Mouse (Mus musculus): Measurements from ENCODE around the gene Hist2h2ab. TPM values are rescaled to one million over a fixed set of nuclear protein-coding genes. Genes with fewer than 3 reads are reported as not detected.

Hist2h2ab gene
- 0.92 TPM in 1 of 2 replicates, not detected in the other for polyA plus RNA-seq (2012; ENCODE audit: low replicate concordance)

DNA sequence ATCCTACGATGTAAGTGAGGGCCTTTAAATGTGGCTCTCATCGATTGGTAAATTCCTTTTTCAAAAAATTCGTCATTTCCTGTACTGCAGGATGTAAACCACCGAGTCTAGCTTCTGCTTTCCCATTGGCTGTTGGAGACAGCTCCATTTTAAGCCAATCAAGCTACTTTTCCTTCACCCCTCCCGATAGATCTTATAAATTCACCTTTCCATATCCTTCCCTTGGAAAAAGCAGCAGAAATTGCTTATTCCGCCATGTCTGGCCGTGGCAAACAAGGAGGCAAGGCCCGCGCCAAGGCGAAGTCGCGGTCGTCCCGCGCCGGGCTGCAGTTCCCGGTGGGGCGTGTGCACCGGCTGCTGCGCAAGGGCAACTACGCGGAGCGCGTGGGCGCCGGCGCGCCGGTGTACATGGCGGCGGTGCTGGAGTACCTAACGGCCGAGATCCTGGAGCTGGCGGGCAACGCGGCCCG lies at the start of gene Hist2h2ab, which contains the start of gene Bola1:
Hist2h2ab (plus strand) TSS at position 205 of the 470 bp plus-strand sequence.
Bola1 (minus strand) TSS at position 49 of the 470 bp plus-strand sequence.

GRCm38 (mm10) chr3:96172197-96173178 lies 47.2 kb upstream of the Hist2h2ab start, which contains the start of gene Sf3b4:
Gene Sf3b4 (plus strand): TSS chr3:96172332.

GRCm38 (mm10) chr3:96180727-96181477 lies 38.8 kb upstream of the Hist2h2ab start, which contains the start of gene Sv2a:
Gene Sv2a (plus strand): TSS chr3:96181151.

GRCm38 (mm10) chr3:96220765-96221639 lies 1.3 kb downstream of the Hist2h2ab start, which contains the start of the genes Hist2h2ac and Hist2h2be:
Gene Hist2h2ac (minus strand): TSS chr3:96220880.
Gene Hist2h2be (plus strand): TSS chr3:96221119.

GRCm38 (mm10) chr3:96238954-96239793 lies 19.5 kb downstream of the Hist2h2ab start, which contains the start of gene Hist2h3c2:
Gene Hist2h3c2 (minus strand): TSS chr3:96239127.

DNA sequence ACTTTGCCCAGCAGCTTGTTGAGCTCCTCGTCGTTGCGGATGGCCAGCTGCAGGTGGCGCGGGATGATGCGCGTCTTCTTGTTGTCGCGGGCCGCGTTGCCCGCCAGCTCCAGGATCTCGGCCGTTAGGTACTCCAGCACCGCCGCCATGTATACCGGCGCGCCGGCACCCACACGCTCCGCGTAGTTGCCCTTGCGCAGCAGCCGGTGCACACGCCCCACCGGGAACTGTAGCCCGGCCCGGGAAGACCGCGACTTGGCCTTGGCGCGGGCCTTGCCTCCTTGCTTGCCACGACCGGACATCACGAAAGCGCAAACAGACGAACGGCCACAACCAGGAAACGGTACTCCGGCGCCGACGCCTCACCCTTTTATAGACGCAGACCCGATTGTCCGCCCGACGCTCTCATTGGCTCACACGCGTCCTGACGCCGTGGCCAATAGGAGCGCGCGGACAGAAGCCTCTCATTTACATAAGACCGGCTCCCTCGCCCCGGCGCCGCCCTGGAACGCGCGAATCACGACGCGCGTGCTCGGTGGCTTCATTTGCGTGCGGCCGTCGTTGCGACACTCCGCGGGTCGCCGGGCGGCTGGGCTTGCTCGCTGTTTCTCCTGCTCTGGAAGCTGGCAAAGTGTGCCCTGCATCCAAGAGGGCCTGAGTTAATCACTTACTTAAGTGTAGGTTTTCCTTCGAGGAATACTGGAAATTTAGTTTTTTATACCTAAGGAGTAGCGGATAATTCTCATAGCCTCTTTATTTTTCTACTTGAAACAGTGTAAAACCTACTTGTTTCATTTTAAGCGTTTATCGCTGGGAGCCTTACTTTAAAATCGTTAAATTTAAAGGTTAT lies 20.5 kb downstream of the Hist2h2ab start, which contains the start of gene Hist2h2aa2:
Hist2h2aa2 (minus strand) TSS at position 328 of the 850 bp plus-strand sequence.

DNA sequence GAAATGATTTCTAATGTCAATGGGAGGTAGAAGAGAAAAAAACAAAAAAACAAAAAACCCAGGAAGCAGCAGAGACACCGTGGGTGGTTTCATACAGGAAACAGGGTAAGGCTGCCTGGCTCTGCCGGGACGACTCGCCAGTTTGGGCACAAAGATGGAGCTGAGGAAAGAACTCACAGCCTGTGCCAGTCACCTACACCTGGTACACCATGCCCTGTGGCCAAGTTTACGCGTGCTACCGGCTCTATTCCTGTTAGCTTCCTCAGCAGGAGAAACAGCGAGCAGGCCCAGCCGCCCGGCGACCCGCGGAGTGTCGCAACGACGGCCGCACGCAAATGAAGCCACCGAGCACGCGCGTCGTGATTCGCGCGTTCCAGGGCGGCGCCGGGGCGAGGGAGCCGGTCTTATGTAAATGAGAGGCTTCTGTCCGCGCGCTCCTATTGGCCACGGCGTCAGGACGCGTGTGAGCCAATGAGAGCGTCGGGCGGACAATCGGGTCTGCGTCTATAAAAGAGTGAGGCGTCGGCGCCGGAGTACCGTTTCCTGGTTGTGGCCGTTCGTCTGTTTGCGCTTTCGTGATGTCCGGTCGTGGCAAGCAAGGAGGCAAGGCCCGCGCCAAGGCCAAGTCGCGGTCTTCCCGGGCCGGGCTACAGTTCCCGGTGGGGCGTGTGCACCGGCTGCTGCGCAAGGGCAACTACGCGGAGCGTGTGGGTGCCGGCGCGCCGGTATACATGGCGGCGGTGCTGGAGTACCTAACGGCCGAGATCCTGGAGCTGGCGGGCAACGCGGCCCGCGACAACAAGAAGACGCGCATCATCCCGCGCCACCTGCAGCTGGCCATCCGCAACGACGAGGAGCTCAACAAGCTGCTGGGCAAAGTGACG lies 25.6 kb downstream of the Hist2h2ab start, which contains the start of gene Hist2h2aa1:
Hist2h2aa1 (plus strand) TSS at position 495 of the 884 bp plus-strand sequence.

GRCm38 (mm10) chr3:96246427-96246856 lies 26.8 kb downstream of the Hist2h2ab start, which contains the start of gene Hist2h3c1:
Gene Hist2h3c1 (plus strand): TSS chr3:96246685.

GRCm38 (mm10) chr3:96262979-96263550 lies 43.4 kb downstream of the Hist2h2ab start, which contains the start of gene Hist2h4:
Gene Hist2h4 (minus strand): TSS chr3:96263311.

GRCm38 (mm10) chr3:96268051-96268775 lies 48.5 kb downstream of the Hist2h2ab start, which contains the start of gene Hist2h3b:
Gene Hist2h3b (plus strand): TSS chr3:96268654.

Other genes starting within 250 kb of the Hist2h2ab start
- 477 and 734 TPM in 2 replicates for gene Plekho1, start 223.9 kb upstream of the Hist2h2ab start, polyA plus RNA-seq (2012; ENCODE audit: low replicate concordance)
- 3.7 and 6.5 TPM in 2 replicates for gene Vps45, start 161.4 kb upstream of the Hist2h2ab start, polyA plus RNA-seq (2012; ENCODE audit: low replicate concordance)
- 11.8 and 12.2 TPM in 2 replicates for gene Otud7b, start 115.3 kb upstream of the Hist2h2ab start, polyA plus RNA-seq (2012; ENCODE audit: low replicate concordance)
- 0.06 and 0.09 TPM in 2 replicates for gene Mtmr11, start 57.9 kb upstream of the Hist2h2ab start, polyA plus RNA-seq (2012; ENCODE audit: low replicate concordance)
- 318 and 510 TPM in 2 replicates for gene Sf3b4, start 47.5 kb upstream of the Hist2h2ab start, polyA plus RNA-seq (2012; ENCODE audit: low replicate concordance)
- 2.5 and 3.2 TPM in 2 replicates for gene Sv2a, start 38.7 kb upstream of the Hist2h2ab start, polyA plus RNA-seq (2012; ENCODE audit: low replicate concordance)
- 39.2 and 60.6 TPM in 2 replicates for gene Bola1, start 156 bp upstream of the Hist2h2ab start, polyA plus RNA-seq (2012; ENCODE audit: low replicate concordance)
- gene Hist2h2ac, start 1.0 kb downstream of the Hist2h2ab start, polyA plus RNA-seq (2012; ENCODE audit: low replicate concordance) = 9.9 and 10.9 TPM in 2 replicates
- 0.81 and 1.8 TPM in 2 replicates for gene Hist2h2be, start 1.3 kb downstream of the Hist2h2ab start, polyA plus RNA-seq (2012; ENCODE audit: low replicate concordance)
- gene Hist2h3c2, start 19.3 kb downstream of the Hist2h2ab start, polyA plus RNA-seq (2012; ENCODE audit: low replicate concordance) = 11.6 and 19.6 TPM in 2 replicates
- 148 and 380 TPM in 2 replicates for gene Hist2h2aa2, start 20.4 kb downstream of the Hist2h2ab start, polyA plus RNA-seq (2012; ENCODE audit: low replicate concordance)
- 11.3 and 34.0 TPM in 2 replicates for gene Hist2h2aa1, start 25.6 kb downstream of the Hist2h2ab start, polyA plus RNA-seq (2012; ENCODE audit: low replicate concordance)
- not detected in 2 replicates for gene Hist2h3c1, start 26.8 kb downstream of the Hist2h2ab start, polyA plus RNA-seq (2012; ENCODE audit: low replicate concordance)
- 5.5 and 5.8 TPM in 2 replicates for gene Hist2h4, start 43.4 kb downstream of the Hist2h2ab start, polyA plus RNA-seq (2012; ENCODE audit: low replicate concordance)
- gene Hist2h3b, start 48.8 kb downstream of the Hist2h2ab start, polyA plus RNA-seq (2012; ENCODE audit: low replicate concordance) = 38.1 and 40.7 TPM in 2 replicates
- 1.0 and 1.8 TPM in 2 replicates for gene Hist2h2bb, start 49.9 kb downstream of the Hist2h2ab start, polyA plus RNA-seq (2012; ENCODE audit: low replicate concordance)
- 0.83 and 1.8 TPM in 2 replicates for gene Fcgr1, start 74.1 kb downstream of the Hist2h2ab start, polyA plus RNA-seq (2012; ENCODE audit: low replicate concordance)
- not detected in 2 replicates for gene BC107364, start 232.4 kb downstream of the Hist2h2ab start, polyA plus RNA-seq (2012; ENCODE audit: low replicate concordance)

Data from hematopoietic multipotent progenitor cell, adult 10-12 weeks (in vitro differentiated cells).